Mouse (Mus musculus): ENCODE data around the gene Vps51. TPM values are rescaled to one million over a fixed set of nuclear protein-coding genes. Genes with fewer than 3 reads are reported as not detected.
A peak's percentile ranks its signal among the peaks of the same experiment; 100 is the strongest.

Vps51 gene
- polyA plus RNA-seq, 1 experiment from 2014 or later: 65.0 TPM

GRCm38 (mm10) chr19:6070571-6071250, 6.3 kb downstream of the Vps51 start:
- H3K9ac ChIP-seq (ENCODE audit: low read length): no peak overlapping the region
- DNase-seq (ENCODE audit: low spot score): no peak
- peaks cover 52% of the 10 kb centered on the region for H3K36me3 ChIP-seq (ENCODE audit: control insufficient read depth, insufficient read depth, low read length)
- H3K4me2 ChIP-seq (ENCODE audit: low read length): no peak overlapping the region
- H3K27ac ChIP-seq (ENCODE audit: low read depth): no peak overlapping the region
- no peaks in the 10 kb centered on the region for H3K27me3 ChIP-seq (replicated peaks; ENCODE audit: control insufficient read depth, insufficient read depth, low read length)
- H3K9me3 ChIP-seq (ENCODE audit: control insufficient read depth, low read length): no peaks in the 10 kb centered on the region
- H3K4me1 ChIP-seq (replicated peaks; ENCODE audit: control insufficient read depth, insufficient read depth, low read length): peaks cover 12% of the 10 kb centered on the region
- 92% methylated on average over 31 of the region's 31 CpGs for WGBS
- no peak overlapping the region for H3K4me3 ChIP-seq (ENCODE audit: low read depth, low read length)
- no peak for ATAC-seq (replicated peaks; ENCODE audit: low FRiP score, low TSS enrichment, low read depth)

GRCm38 (mm10) chr19:6069851-6070250, 7.2 kb downstream of the Vps51 start:
- no peak for DNase-seq (ENCODE audit: low spot score)
- Histone ChIP-seq H3K36me3 (ENCODE audit: control insufficient read depth, insufficient read depth, low read length) (peaks cover 43% of the 10 kb centered on the region), H3K27ac (ENCODE audit: low read depth) (no peak overlapping the region), H3K9me3 (ENCODE audit: control insufficient read depth, low read length) (no peaks in the 10 kb centered on the region), H3K4me1 (replicated peaks; ENCODE audit: control insufficient read depth, insufficient read depth, low read length) (peaks cover 12% of the 10 kb centered on the region), H3K9ac (ENCODE audit: low read length) (no peak overlapping the region), H3K27me3 (replicated peaks; ENCODE audit: control insufficient read depth, insufficient read depth, low read length) (no peaks in the 10 kb centered on the region), H3K4me3 (ENCODE audit: low read depth, low read length) (no peak overlapping the region), H3K4me2 (ENCODE audit: low read length) (no peak overlapping the region)
- 92% methylated on average over 10 of the region's 10 CpGs for WGBS
- no peak for ATAC-seq (replicated peaks; ENCODE audit: low FRiP score, low TSS enrichment, low read depth)

GRCm38 (mm10) chr19:6068951-6069350, 8.1 kb downstream of the Vps51 start:
- Histone ChIP-seq H3K9ac (ENCODE audit: low read length) (no peak overlapping the region), H3K36me3 (ENCODE audit: control insufficient read depth, insufficient read depth, low read length) (peaks cover 40% of the 10 kb centered on the region), H3K27ac (ENCODE audit: low read depth) (no peak overlapping the region), H3K27me3 (replicated peaks; ENCODE audit: control insufficient read depth, insufficient read depth, low read length) (no peaks in the 10 kb centered on the region), H3K4me1 (replicated peaks; ENCODE audit: control insufficient read depth, insufficient read depth, low read length) (peaks cover 12% of the 10 kb centered on the region), H3K9me3 (ENCODE audit: control insufficient read depth, low read length) (no peaks in the 10 kb centered on the region), H3K4me2 (ENCODE audit: low read length) (no peak overlapping the region), H3K4me3 (ENCODE audit: low read depth, low read length) (no peak overlapping the region)
- DNase-seq (ENCODE audit: low spot score) (no peak), ATAC-seq (replicated peaks; ENCODE audit: low FRiP score, low TSS enrichment, low read depth) (no peak)
- WGBS: 71% methylated on average over 4 of the region's 4 CpGs

DNA sequence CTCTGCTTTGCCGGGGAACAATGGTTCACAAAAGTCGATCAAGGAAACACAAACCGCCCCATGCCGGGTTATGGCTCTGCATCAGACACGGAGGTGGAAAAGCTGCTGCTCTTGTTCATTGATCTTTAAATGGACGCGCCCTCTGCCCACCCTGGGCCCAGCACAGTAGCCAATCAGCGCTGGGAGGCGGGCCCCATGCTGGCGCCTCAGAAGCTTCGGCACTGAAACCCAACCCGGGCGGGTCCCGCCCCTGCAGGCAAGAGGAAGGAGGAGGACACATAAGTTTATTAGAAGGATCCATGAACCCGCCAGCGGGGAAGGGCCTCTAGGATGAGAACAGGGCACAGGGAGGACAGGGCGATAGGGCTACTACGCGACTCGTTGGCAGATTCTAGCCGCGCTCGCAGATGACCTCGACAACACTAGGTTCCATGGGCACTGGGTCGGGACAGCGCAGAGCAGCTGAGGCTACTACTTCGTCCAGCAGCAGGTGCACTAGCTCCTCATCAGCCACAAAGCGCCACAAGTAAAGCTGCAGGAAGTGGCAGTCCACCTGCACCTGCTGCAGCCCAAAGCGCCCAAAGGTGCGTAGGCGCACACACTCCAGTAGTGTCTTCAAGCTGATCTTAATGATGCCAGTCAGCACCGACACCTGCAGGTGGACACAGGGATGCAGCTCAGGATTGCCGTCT, 9.2 kb downstream of the Vps51 start, which contains the start of gene Tm7sf2:
Gene Tm7sf2 (minus strand): TSS at position 650 of the 692 bp plus-strand sequence.
- H3K9me3 ChIP-seq (ENCODE audit: control insufficient read depth, low read length): no peaks in the 10 kb centered on the region
- peak within 1 kb of the TSS; percentile 48 for H3K4me3 ChIP-seq (ENCODE audit: low read depth, low read length)
- H3K4me2 ChIP-seq (ENCODE audit: low read length): peak within 1 kb of the TSS; percentile 96
- peak; percentile 86 for DNase-seq (ENCODE audit: low spot score)
- 8% methylated on average over 33 of the region's 33 CpGs for WGBS
- H3K27me3 ChIP-seq (replicated peaks; ENCODE audit: control insufficient read depth, insufficient read depth, low read length): no peaks in the 10 kb centered on the region
- H3K36me3 ChIP-seq (ENCODE audit: control insufficient read depth, insufficient read depth, low read length): peaks cover 32% of the 10 kb centered on the region
- peak within 1 kb of the TSS; percentile 55 for H3K9ac ChIP-seq (ENCODE audit: low read length)
- peak within 1 kb of the TSS; percentile 74 for H3K27ac ChIP-seq (ENCODE audit: low read depth)
- peak; percentile 93 for ATAC-seq (replicated peaks; ENCODE audit: low FRiP score, low TSS enrichment, low read depth)
- peaks cover 12% of the 10 kb centered on the region for H3K4me1 ChIP-seq (replicated peaks; ENCODE audit: control insufficient read depth, insufficient read depth, low read length)

GRCm38 (mm10) chr19:6067011-6067723, 9.9 kb downstream of the Vps51 start:
- DNase-seq (ENCODE audit: low spot score): peak; percentile 92
- under 1% methylated on average over 29 of the region's 30 CpGs for WGBS
- Histone ChIP-seq H3K4me2 (ENCODE audit: low read length) (peak overlapping the region; percentile 96), H3K27me3 (replicated peaks; ENCODE audit: control insufficient read depth, insufficient read depth, low read length) (no peaks in the 10 kb centered on the region), H3K36me3 (ENCODE audit: control insufficient read depth, insufficient read depth, low read length) (peaks cover 26% of the 10 kb centered on the region), H3K4me1 (replicated peaks; ENCODE audit: control insufficient read depth, insufficient read depth, low read length) (peaks cover 18% of the 10 kb centered on the region), H3K9ac (ENCODE audit: low read length) (peak overlapping the region; percentile 55), H3K27ac (ENCODE audit: low read depth) (peak overlapping the region; percentile 74), H3K4me3 (ENCODE audit: low read depth, low read length) (peak overlapping the region; percentile 48), H3K9me3 (ENCODE audit: control insufficient read depth, low read length) (no peaks in the 10 kb centered on the region)
- peak; percentile 70 for ATAC-seq (replicated peaks; ENCODE audit: low FRiP score, low TSS enrichment, low read depth)

GRCm38 (mm10) chr19:6066571-6066970, 10.5 kb downstream of the Vps51 start:
- peak overlapping the region; percentile 55; the same call in 1 of the 2 replicates for H3K9ac ChIP-seq (ENCODE audit: low read length)
- 33% methylated on average over 5 of the region's 5 CpGs for WGBS

GRCm38 (mm10) chr19:6063081-6063480, 13.9 kb downstream of the Vps51 start:
- H3K9ac ChIP-seq (ENCODE audit: low read length): no peak overlapping the region
- H3K36me3 ChIP-seq (ENCODE audit: control insufficient read depth, insufficient read depth, low read length): peaks cover 15% of the 10 kb centered on the region
- H3K27me3 ChIP-seq (replicated peaks; ENCODE audit: control insufficient read depth, insufficient read depth, low read length): no peaks in the 10 kb centered on the region
- H3K4me1 ChIP-seq (replicated peaks; ENCODE audit: control insufficient read depth, insufficient read depth, low read length): peaks cover 29% of the 10 kb centered on the region
- no peak for DNase-seq (ENCODE audit: low spot score)
- no peak overlapping the region for H3K27ac ChIP-seq (ENCODE audit: low read depth)
- no peaks in the 10 kb centered on the region for H3K9me3 ChIP-seq (ENCODE audit: control insufficient read depth, low read length)
- no peak for ATAC-seq (replicated peaks; ENCODE audit: low FRiP score, low TSS enrichment, low read depth)
- no peak overlapping the region for H3K4me2 ChIP-seq (ENCODE audit: low read length)
- 95% methylated on average over 6 of the region's 6 CpGs for WGBS
- no peak overlapping the region for H3K4me3 ChIP-seq (ENCODE audit: low read depth, low read length)

More at GRCm38 (mm10) chr19:6066571-6066970, 10.5 kb downstream of the Vps51 start:
- ATAC-seq (replicated peaks; ENCODE audit: low FRiP score, low TSS enrichment, low read depth): no peak
- peak overlapping the region; percentile 74; the same call in 1 of the 2 replicates for H3K27ac ChIP-seq (ENCODE audit: low read depth)
- peak overlapping the region; percentile 96 for H3K4me2 ChIP-seq (ENCODE audit: low read length)
- peak overlapping the region; percentile 48 for H3K4me3 ChIP-seq (ENCODE audit: low read depth, low read length)
- H3K27me3 ChIP-seq (replicated peaks; ENCODE audit: control insufficient read depth, insufficient read depth, low read length): no peaks in the 10 kb centered on the region
- peaks cover 25% of the 10 kb centered on the region for H3K36me3 ChIP-seq (ENCODE audit: control insufficient read depth, insufficient read depth, low read length)
- no peak for DNase-seq (ENCODE audit: low spot score)
- H3K4me1 ChIP-seq (replicated peaks; ENCODE audit: control insufficient read depth, insufficient read depth, low read length): peaks cover 23% of the 10 kb centered on the region
- no peaks in the 10 kb centered on the region for H3K9me3 ChIP-seq (ENCODE audit: control insufficient read depth, low read length)

GRCm38 (mm10) chr19:6062418-6062817, 14.6 kb downstream of the Vps51 start:
- H3K4me2 ChIP-seq (ENCODE audit: low read length): peak overlapping the region; percentile 99
- H3K27ac ChIP-seq (ENCODE audit: low read depth): peak overlapping the region; percentile 81; the same call in 1 of the 2 replicates
- DNase-seq (ENCODE audit: low spot score): no peak

More at GRCm38 (mm10) chr19:6062418-6062817, 14.6 kb downstream of the Vps51 start:
- Histone ChIP-seq H3K36me3 (ENCODE audit: control insufficient read depth, insufficient read depth, low read length) (peaks cover 15% of the 10 kb centered on the region), H3K9me3 (ENCODE audit: control insufficient read depth, low read length) (no peaks in the 10 kb centered on the region), H3K27me3 (replicated peaks; ENCODE audit: control insufficient read depth, insufficient read depth, low read length) (no peaks in the 10 kb centered on the region), H3K4me3 (ENCODE audit: low read depth, low read length) (peak overlapping the region; percentile 68), H3K4me1 (replicated peaks; ENCODE audit: control insufficient read depth, insufficient read depth, low read length) (peaks cover 29% of the 10 kb centered on the region), H3K9ac (ENCODE audit: low read length) (peak overlapping the region; percentile 81)
- no peak for ATAC-seq (replicated peaks; ENCODE audit: low FRiP score, low TSS enrichment, low read depth)
- 47% methylated on average over 5 of the region's 5 CpGs for WGBS
